Mouse (Mus musculus): Measurements from ENCODE around the gene Mpv17. TPM values are rescaled to one million over a fixed set of nuclear protein-coding genes. Genes with fewer than 3 reads are reported as not detected.

Mpv17 gene
- total and polyA plus RNA-seq, 2 experiments from 2014 or later: 52.1 to 75.0 TPM

GRCm38 (mm10) chr5:31094799-31095691, 59.0 kb downstream of the Mpv17 start:
- Histone ChIP-seq H3K4me2 (ENCODE audit: low read depth, low read length) (peak overlapping the region; percentile 52), H3K36me3 (ENCODE audit: insufficient read depth, low read length) (no peaks in the 10 kb centered on the region), H3K4me1 (ENCODE audit: insufficient read depth, low read length) (peaks cover 5% of the 10 kb centered on the region), H3K4me3 (ENCODE audit: low read length) (peak overlapping the region; percentile 43), H3K9ac (replicated peaks; ENCODE audit: low read length) (no peak overlapping the region), H3K27ac (no peak overlapping the region), H3K9me3 (ENCODE audit: low read length) (no peaks in the 10 kb centered on the region), H3K27me3 (ENCODE audit: insufficient read depth, low read length) (peaks cover 51% of the 10 kb centered on the region)
- WGBS: under 1% methylated on average over 59 of the region's 59 CpGs
- peak; percentile 28; the same call in 1 of the 2 replicates for TF ChIP-seq CTCF (IDR thresholded peaks at IDR 0.05; ENCODE audit: low read depth)
- DNase-seq (ENCODE audit: low spot score): peak; percentile 41
- ATAC-seq: peak; percentile 27; the same call in 1 of the 2 replicates

GRCm38 (mm10) chr5:31094100-31094798, 59.8 kb downstream of the Mpv17 start:
- Histone ChIP-seq H3K4me1 (ENCODE audit: insufficient read depth, low read length) (peaks cover 5% of the 10 kb centered on the region), H3K4me3 (ENCODE audit: low read length) (peak overlapping the region; percentile 43), H3K9ac (replicated peaks; ENCODE audit: low read length) (no peak overlapping the region), H3K9me3 (ENCODE audit: low read length) (no peaks in the 10 kb centered on the region), H3K27me3 (ENCODE audit: insufficient read depth, low read length) (peaks cover 51% of the 10 kb centered on the region), H3K27ac (no peak overlapping the region), H3K4me2 (ENCODE audit: low read depth, low read length) (peak overlapping the region; percentile 52), H3K36me3 (ENCODE audit: insufficient read depth, low read length) (no peaks in the 10 kb centered on the region)
- 2% methylated on average over 29 of the region's 29 CpGs for WGBS
- TF ChIP-seq CTCF (IDR thresholded peaks at IDR 0.05; ENCODE audit: low read depth): no peak
- ATAC-seq: no peak
- no peak for DNase-seq (ENCODE audit: low spot score)

- no peaks in the 10 kb centered on the region for H3K9me3 ChIP-seq (ENCODE audit: low read length)
- H3K27ac ChIP-seq: no peak overlapping the region; the same call in 1 of the 2 replicates
- peak overlapping the region; percentile 48 for H3K9ac ChIP-seq (replicated peaks; ENCODE audit: low read length)
- no peak for TF ChIP-seq CTCF (IDR thresholded peaks at IDR 0.05; ENCODE audit: low read depth)
- 2% methylated on average over 41 of the region's 54 CpGs for WGBS
- peak; percentile 52 for ATAC-seq
- peak overlapping the region; percentile 52 for H3K4me2 ChIP-seq (ENCODE audit: low read depth, low read length)
- H3K36me3 ChIP-seq (ENCODE audit: insufficient read depth, low read length): no peaks in the 10 kb centered on the region
- H3K4me3 ChIP-seq (ENCODE audit: low read length): peak overlapping the region; percentile 43
- peak; percentile 68 for DNase-seq (ENCODE audit: low spot score)
- H3K27me3 ChIP-seq (ENCODE audit: insufficient read depth, low read length): peaks cover 51% of the 10 kb centered on the region
- H3K4me1 ChIP-seq (ENCODE audit: insufficient read depth, low read length): peaks cover 5% of the 10 kb centered on the region
Measured at GRCm38 (mm10) chr5:31093151-31094041, 60.7 kb downstream of the Mpv17 start.

- H3K9ac ChIP-seq (replicated peaks; ENCODE audit: low read length): peak overlapping the region; percentile 48
- peak overlapping the region; percentile 43 for H3K4me3 ChIP-seq (ENCODE audit: low read length)
- ATAC-seq (0 out of 2 replicates have a peak, but pooled peaks have one; percentile 14), DNase-seq (ENCODE audit: low spot score) (no peak)
- no peak for TF ChIP-seq CTCF (IDR thresholded peaks at IDR 0.05; ENCODE audit: low read depth)
- peak overlapping the region; percentile 49; the same call in 1 of the 2 replicates for H3K27ac ChIP-seq
- H3K9me3 ChIP-seq (ENCODE audit: low read length): no peaks in the 10 kb centered on the region
- no peaks in the 10 kb centered on the region for H3K36me3 ChIP-seq (ENCODE audit: insufficient read depth, low read length)
- 3% methylated on average over 38 of the region's 53 CpGs for WGBS
- H3K27me3 ChIP-seq (ENCODE audit: insufficient read depth, low read length): peaks cover 51% of the 10 kb centered on the region
- peaks cover 5% of the 10 kb centered on the region for H3K4me1 ChIP-seq (ENCODE audit: insufficient read depth, low read length)
- H3K4me2 ChIP-seq (ENCODE audit: low read depth, low read length): peak overlapping the region; percentile 52
Measured at GRCm38 (mm10) chr5:31092231-31092975, 61.6 kb downstream of the Mpv17 start.

Other genes starting within 250 kb of the Mpv17 start
- gene Ost4, start 246.5 kb downstream of the Mpv17 start, total RNA-seq (2014; rRNA removed): 109 and 179 TPM in 2 replicates
- 224 and 236 TPM in 2 replicates for gene Ost4, start 246.5 kb downstream of the Mpv17 start, polyA plus RNA-seq (2015; fragmentation: Nextera tagmentation; extraction: Ambion mirVana)
- 8.1 and 9.3 TPM in 2 replicates for gene Emilin1, start 240.8 kb downstream of the Mpv17 start, total RNA-seq (2014; rRNA removed)
- gene Emilin1, start 240.8 kb downstream of the Mpv17 start, polyA plus RNA-seq (2015; fragmentation: Nextera tagmentation; extraction: Ambion mirVana): 10.3 and 10.5 TPM in 2 replicates
- 3.0 and 14.6 TPM in 2 replicates for gene Khk, start 232.8 kb downstream of the Mpv17 start, total RNA-seq (2014; rRNA removed)
- 16.5 and 17.4 TPM in 2 replicates for gene Khk, start 232.8 kb downstream of the Mpv17 start, polyA plus RNA-seq (2015; fragmentation: Nextera tagmentation; extraction: Ambion mirVana)
- gene Cgref1, start 208.7 kb downstream of the Mpv17 start, total RNA-seq (2014; rRNA removed): 114 and 153 TPM in 2 replicates
- 77.4 and 88.0 TPM in 2 replicates for gene Cgref1, start 208.7 kb downstream of the Mpv17 start, polyA plus RNA-seq (2015; fragmentation: Nextera tagmentation; extraction: Ambion mirVana)
- gene Preb, start 193.9 kb downstream of the Mpv17 start, total RNA-seq (2014; rRNA removed): 43.7 and 49.6 TPM in 2 replicates
- gene Preb, start 193.9 kb downstream of the Mpv17 start, polyA plus RNA-seq (2015; fragmentation: Nextera tagmentation; extraction: Ambion mirVana): 104 and 106 TPM in 2 replicates
- gene Tcf23, start 185.6 kb downstream of the Mpv17 start, total RNA-seq (2014; rRNA removed): 0.04 TPM in 1 of 2 replicates, not detected in the other
- gene Tcf23, start 185.6 kb downstream of the Mpv17 start, polyA plus RNA-seq (2015; fragmentation: Nextera tagmentation; extraction: Ambion mirVana): 0.06 TPM in 1 of 2 replicates, not detected in the other
- gene Atraid, start 105.9 kb downstream of the Mpv17 start, total RNA-seq (2014; rRNA removed): 152 and 155 TPM in 2 replicates
- 240 and 242 TPM in 2 replicates for gene Atraid, start 105.9 kb downstream of the Mpv17 start, polyA plus RNA-seq (2015; fragmentation: Nextera tagmentation; extraction: Ambion mirVana)
- 40.9 and 46.7 TPM in 2 replicates for gene Slc5a6, start 105.3 kb downstream of the Mpv17 start, total RNA-seq (2014; rRNA removed)
- gene Slc5a6, start 105.3 kb downstream of the Mpv17 start, polyA plus RNA-seq (2015; fragmentation: Nextera tagmentation; extraction: Ambion mirVana): 27.9 and 33.7 TPM in 2 replicates
- 56.2 and 58.8 TPM in 2 replicates for gene Cad, start 99.5 kb downstream of the Mpv17 start, total RNA-seq (2014; rRNA removed)
- 8.1 and 9.1 TPM in 2 replicates for gene Cad, start 99.5 kb downstream of the Mpv17 start, polyA plus RNA-seq (2015; fragmentation: Nextera tagmentation; extraction: Ambion mirVana)
- not detected in 2 replicates for gene Dnajc5g, start 48.0 kb downstream of the Mpv17 start, total RNA-seq (2014; rRNA removed)
- not detected in 2 replicates for gene Dnajc5g, start 48.0 kb downstream of the Mpv17 start, polyA plus RNA-seq (2015; fragmentation: Nextera tagmentation; extraction: Ambion mirVana)
- gene Slc30a3, start 46.0 kb downstream of the Mpv17 start, total RNA-seq (2014; rRNA removed): 40.2 and 47.5 TPM in 2 replicates
- 33.5 and 37.2 TPM in 2 replicates for gene Slc30a3, start 46.0 kb downstream of the Mpv17 start, polyA plus RNA-seq (2015; fragmentation: Nextera tagmentation; extraction: Ambion mirVana)
- gene Trim54, start 37.5 kb downstream of the Mpv17 start, total RNA-seq (2014; rRNA removed): 0.22 and 0.52 TPM in 2 replicates
- not detected in 2 replicates for gene Trim54, start 37.5 kb downstream of the Mpv17 start, polyA plus RNA-seq (2015; fragmentation: Nextera tagmentation; extraction: Ambion mirVana)
- gene Ucn, start 15.4 kb downstream of the Mpv17 start, total RNA-seq (2014; rRNA removed): not detected in 2 replicates
- gene Ucn, start 15.4 kb downstream of the Mpv17 start, polyA plus RNA-seq (2015; fragmentation: Nextera tagmentation; extraction: Ambion mirVana): 0.44 and 0.54 TPM in 2 replicates
- 1.8 and 9.8 TPM in 2 replicates for gene Gm29609, start 25.7 kb upstream of the Mpv17 start, total RNA-seq (2014; rRNA removed)
- gene Gm29609, start 25.7 kb upstream of the Mpv17 start, polyA plus RNA-seq (2015; fragmentation: Nextera tagmentation; extraction: Ambion mirVana): 1.9 and 2.9 TPM in 2 replicates
- 40.8 and 65.6 TPM in 2 replicates for gene Gtf3c2, start 25.9 kb upstream of the Mpv17 start, total RNA-seq (2014; rRNA removed)
- 45.1 and 46.1 TPM in 2 replicates for gene Gtf3c2, start 25.9 kb upstream of the Mpv17 start, polyA plus RNA-seq (2015; fragmentation: Nextera tagmentation; extraction: Ambion mirVana)
- 102 and 116 TPM in 2 replicates for gene Snx17, start 39.0 kb upstream of the Mpv17 start, total RNA-seq (2014; rRNA removed)
- gene Snx17, start 39.0 kb upstream of the Mpv17 start, polyA plus RNA-seq (2015; fragmentation: Nextera tagmentation; extraction: Ambion mirVana): 112 and 114 TPM in 2 replicates
- gene Eif2b4, start 39.2 kb upstream of the Mpv17 start, total RNA-seq (2014; rRNA removed): 28.3 and 31.7 TPM in 2 replicates
- 78.1 and 83.9 TPM in 2 replicates for gene Eif2b4, start 39.2 kb upstream of the Mpv17 start, polyA plus RNA-seq (2015; fragmentation: Nextera tagmentation; extraction: Ambion mirVana)
- 8.9 and 9.6 TPM in 2 replicates for gene Zfp513, start 48.1 kb upstream of the Mpv17 start, total RNA-seq (2014; rRNA removed)
- gene Zfp513, start 48.1 kb upstream of the Mpv17 start, polyA plus RNA-seq (2015; fragmentation: Nextera tagmentation; extraction: Ambion mirVana): 11.4 and 12.6 TPM in 2 replicates
- 67.4 and 90.4 TPM in 2 replicates for gene Ppm1g, start 66.4 kb upstream of the Mpv17 start, total RNA-seq (2014; rRNA removed)
- 155 and 157 TPM in 2 replicates for gene Ppm1g, start 66.4 kb upstream of the Mpv17 start, polyA plus RNA-seq (2015; fragmentation: Nextera tagmentation; extraction: Ambion mirVana)
- gene Nrbp1, start 86.6 kb upstream of the Mpv17 start, total RNA-seq (2014; rRNA removed): 100 and 124 TPM in 2 replicates
- gene Nrbp1, start 86.6 kb upstream of the Mpv17 start, polyA plus RNA-seq (2015; fragmentation: Nextera tagmentation; extraction: Ambion mirVana): 134 and 139 TPM in 2 replicates
- gene Gm9970, start 87.0 kb upstream of the Mpv17 start, total RNA-seq (2014; rRNA removed): 7.0 TPM in 1 of 2 replicates, not detected in the other
- gene Gm9970, start 87.0 kb upstream of the Mpv17 start, polyA plus RNA-seq (2015; fragmentation: Nextera tagmentation; extraction: Ambion mirVana): 0.29 and 0.84 TPM in 2 replicates
- 2.4 and 3.2 TPM in 2 replicates for gene Krtcap3, start 97.4 kb upstream of the Mpv17 start, total RNA-seq (2014; rRNA removed)
- 2.5 and 2.9 TPM in 2 replicates for gene Krtcap3, start 97.4 kb upstream of the Mpv17 start, polyA plus RNA-seq (2015; fragmentation: Nextera tagmentation; extraction: Ambion mirVana)
- gene Ift172, start 136.9 kb upstream of the Mpv17 start, total RNA-seq (2014; rRNA removed): 38.2 and 41.8 TPM in 2 replicates
- gene Ift172, start 136.9 kb upstream of the Mpv17 start, polyA plus RNA-seq (2015; fragmentation: Nextera tagmentation; extraction: Ambion mirVana): 16.7 and 18.2 TPM in 2 replicates
- gene Fndc4, start 141.8 kb upstream of the Mpv17 start, total RNA-seq (2014; rRNA removed): 184 and 187 TPM in 2 replicates
- 122 TPM in 2 replicates for gene Fndc4, start 141.8 kb upstream of the Mpv17 start, polyA plus RNA-seq (2015; fragmentation: Nextera tagmentation; extraction: Ambion mirVana)
- 0.89 TPM in 1 of 2 replicates, not detected in the other for gene Gckr, start 143.2 kb upstream of the Mpv17 start, total RNA-seq (2014; rRNA removed)
- gene Gckr, start 143.2 kb upstream of the Mpv17 start, polyA plus RNA-seq (2015; fragmentation: Nextera tagmentation; extraction: Ambion mirVana): 0.56 and 0.93 TPM in 2 replicates